Mouse (Mus musculus) A20 (cell line): ENCODE data around the gene Ascc3.

Experiments
- DNase-seq: peaks from one replicate; pipeline ENCODE4 v3.0.0-alpha.2; 2011; ENCODE audit warnings: low read depth, low spot score

Ascc3 gene

DNA sequence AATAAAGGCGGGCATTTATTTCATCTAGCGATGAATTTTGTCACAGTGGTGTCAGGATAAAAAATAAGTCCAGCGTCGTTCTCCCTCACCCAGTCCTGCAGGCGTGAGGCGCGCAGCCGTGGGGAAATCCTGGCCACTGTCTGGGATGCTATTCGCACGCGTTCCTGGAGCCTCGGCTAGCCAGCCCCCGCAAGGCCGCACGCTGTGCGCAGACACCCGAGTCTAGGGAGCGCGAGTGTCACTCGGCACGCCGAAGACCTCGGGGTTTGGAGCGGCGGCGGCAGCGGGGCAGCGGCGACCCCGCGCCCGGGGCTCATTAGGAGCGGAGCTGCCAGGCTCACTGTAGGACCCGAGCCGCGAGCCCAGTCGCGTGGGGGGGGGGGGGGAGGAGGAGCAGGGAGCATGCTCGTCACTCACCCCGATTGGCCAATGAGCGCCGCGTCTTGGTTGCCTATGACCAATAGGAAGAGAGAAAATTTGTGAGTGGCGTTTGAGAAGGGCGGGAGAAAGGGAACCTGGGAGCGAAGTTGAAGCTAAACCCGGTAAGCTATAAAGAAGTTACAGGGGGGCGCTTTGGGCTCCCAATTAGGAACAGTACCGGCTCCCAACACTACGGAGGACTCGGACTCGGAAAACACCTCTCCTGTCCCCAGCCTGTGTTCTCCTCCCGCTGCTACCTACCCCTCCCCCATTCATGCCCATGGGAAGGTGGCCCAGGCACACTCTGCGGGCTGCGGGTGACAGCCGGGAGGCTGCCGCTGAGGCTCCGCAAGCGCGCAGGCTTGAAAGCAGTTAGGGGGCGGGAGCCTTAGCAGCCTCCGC is 301.9 kb downstream of the Ascc3 start, which contains the start of gene Sim1:
Gene Sim1 (plus strand): TSS at position 585 of the 822 bp plus-strand sequence.
- DNase-seq: peak; percentile 97

DNA sequence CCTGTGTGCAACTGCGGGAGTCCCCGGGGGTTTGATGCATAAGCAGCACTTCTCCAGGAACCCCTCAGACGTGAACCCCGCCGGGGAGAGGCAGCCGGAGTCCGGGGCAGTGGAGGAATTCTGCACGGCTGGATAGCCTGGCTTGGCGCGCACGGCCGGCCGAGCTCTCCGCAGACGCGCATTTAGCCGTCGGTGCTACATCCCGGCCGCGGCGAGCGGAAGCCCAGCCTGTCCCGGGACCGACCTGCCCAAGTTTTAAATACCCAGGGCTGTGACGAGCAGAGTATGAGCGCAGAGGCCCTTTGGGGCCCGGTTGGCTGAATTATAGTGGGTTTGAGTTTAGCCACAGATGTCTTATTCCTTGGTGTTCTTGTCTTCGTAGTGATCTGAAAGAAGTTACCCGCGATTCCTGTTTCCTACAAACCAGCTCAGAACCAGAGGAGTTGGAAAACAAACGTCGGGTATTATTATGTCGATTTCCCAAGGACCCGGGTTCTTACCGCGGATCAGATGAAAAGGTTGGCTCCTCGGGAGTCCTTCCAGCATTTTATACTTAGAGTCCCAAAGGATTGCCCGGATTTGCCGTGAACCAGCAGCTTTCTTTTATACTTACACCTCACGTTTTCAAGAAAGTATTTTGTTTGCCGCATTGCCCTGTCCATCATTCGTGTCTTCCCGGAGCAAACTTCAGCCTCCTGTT is 302.8 kb downstream of the Ascc3 start:
- DNase-seq: no peak

DNA sequence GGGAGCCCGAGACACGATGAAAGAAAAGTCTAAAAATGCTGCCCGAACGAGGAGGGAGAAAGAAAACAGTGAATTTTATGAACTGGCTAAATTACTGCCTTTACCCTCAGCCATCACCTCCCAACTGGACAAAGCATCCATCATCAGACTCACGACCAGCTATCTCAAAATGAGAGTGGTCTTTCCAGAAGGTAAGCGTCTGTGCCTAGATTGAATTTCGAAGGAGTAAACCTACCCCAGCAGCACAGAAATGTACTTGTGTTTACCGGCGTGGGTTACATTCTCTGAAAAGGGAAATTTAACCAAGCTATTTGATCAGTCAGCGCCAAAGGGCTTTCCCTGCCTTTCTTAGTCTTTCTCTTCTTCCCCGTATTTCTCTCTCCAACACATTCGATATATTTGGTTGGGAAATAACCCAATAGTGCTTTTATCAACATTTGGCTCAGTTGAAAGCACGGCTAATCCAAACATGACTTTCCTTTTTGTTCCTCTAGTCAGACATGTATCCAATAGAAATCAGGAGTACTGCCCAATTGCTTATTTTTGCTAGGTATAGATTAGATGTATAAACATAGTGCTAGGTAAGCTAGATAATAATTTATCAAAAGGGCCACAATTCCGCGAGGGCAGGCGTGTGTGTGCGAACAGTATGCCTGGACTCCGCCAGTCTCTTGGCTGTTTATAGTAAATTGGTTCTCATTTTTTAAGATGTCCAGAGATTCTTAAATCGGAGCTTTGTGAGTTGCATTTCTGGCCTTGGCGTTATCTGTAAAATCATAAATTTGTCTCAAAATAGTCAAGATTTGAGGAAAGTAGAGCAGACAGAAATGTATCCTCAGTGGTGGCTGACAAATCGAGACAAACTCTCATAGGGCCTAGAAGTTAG is 303.7 kb downstream of the Ascc3 start:
- DNase-seq: peak; percentile 38

DNA sequence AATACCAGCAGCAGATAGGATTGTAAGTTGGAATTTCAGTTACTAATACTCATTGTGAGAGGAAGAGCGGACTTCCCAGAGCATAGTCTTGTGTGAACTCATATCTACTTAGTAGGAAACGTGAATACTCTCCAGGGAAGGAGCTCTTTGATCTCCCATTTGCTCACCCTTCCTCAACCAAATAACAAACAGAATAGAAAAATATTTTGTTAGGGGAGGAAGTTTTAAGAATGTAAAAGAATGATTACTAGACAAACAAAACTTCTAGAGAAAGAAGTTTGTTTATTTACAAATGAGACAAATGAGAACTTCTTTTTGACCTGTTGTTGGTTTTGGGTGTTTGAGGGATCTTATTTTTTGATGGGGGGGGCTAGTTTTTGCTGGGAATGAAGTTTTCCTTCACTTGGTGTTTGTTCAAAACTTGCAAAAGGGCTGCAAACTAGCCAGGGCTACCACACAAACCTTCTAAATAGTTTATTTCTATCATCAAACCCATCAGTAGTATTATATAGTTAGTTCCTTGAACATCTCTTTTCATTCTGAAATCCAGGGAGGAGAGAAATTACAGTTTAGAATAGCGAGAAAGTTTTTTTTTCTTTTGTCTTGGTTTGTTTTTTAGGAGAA is 304.4 kb downstream of the Ascc3 start:
- DNase-seq: no peak

DNA sequence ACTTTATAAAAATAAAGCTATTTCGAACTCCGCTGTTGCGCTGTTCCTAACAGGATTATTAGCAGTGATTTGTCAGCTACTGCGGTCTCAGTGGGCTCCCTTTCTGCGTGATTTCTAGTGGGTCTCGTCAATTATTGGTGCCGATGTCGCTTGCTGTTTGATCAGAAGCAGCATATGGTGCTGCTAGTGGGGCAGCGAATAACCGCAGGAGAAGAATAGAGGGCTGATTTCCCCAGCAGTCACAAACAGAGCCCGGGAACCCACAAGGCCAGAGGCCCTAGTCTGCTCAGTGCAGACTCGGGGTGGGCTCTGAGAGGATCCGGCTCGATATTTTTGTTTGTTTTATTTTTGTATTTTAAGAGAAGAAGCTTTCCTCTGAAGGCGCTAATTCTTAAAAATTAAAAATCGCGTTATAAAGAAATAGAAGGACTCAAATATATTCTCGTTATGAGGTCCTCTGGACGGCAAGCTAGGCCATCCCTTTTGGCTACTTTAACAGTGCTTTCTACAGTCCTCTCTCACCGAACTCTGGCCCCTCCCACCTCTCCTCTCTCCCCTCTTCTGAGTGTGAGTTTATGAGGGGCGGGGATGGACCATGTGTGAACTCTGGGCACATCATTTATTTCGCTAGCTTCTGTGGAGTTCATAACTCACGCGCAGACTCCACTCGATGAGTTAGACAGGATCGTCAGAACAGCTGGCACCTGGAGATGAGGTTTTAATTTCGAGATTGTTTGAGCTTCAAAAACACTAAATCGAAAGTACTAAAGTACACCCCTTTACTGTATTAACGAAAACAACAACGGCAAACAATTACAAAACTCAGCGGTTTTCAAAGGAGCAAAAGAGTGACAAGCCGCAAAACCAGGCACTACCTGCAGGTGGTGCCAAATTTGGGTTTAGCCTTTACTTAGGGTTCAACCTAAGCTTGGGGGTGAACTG is 305.3 kb downstream of the Ascc3 start:
- DNase-seq: peak; percentile 90

DNA sequence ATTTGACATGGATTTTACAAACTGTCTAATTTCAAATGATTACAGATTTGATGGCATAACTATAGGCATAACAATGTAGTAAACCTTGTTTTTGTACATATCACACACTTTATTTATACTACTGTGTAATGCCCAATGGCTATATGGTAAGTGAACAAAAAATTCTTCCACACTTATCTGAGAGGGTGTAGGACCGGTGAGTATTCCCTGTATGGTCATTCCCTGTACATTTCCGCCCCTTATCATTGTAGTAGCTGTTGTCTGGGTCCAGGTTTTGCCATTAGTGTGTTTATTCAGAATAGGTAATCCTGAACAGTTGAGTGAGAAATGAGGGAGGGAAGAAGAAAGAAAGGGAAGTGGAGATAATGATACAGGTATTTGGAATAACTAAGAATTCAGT is 306.2 kb downstream of the Ascc3 start:
- DNase-seq: no peak

DNA sequence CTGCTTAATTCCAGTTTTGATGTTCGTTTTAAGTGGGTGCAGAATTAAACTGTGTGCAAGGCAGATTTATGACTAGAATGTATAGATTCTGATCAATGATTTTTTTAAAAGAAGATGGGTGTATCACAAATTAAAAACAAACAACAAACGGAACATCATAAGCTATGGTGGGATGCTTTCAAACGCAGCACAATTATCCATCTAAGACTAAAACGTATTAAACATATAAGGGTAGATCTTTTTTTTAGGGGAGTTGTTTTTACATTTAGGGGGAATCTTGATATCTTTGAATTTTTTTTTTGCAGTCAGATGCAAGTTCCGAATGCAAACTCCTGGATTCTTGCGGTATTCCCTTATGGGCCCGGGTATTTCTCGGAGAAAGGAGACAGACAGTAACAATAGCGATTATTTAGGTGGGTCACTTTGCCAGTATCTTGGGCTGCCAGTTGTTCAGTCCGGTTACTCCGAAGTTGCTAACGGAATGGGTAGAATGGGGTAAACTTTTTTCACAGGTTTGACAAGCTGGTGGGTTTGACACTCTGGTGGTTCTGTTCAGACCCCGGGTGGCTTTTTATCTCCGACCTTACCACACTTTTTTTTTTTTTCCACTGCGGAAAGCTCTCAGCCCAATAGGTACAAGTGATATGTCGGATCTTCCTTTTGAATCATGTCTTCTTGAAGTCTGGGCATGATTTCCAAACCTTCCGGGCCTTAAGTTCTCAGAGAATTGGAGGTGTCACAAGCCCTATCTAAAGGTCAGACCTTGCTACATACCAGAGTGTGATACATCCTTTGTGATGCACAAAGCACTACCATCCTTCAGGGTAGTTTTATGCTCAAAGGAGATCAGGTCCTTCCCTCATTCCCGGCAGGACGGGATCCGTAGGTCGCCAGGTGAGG is 307.6 kb downstream of the Ascc3 start:
- no peak for DNase-seq
